Mouse (Mus musculus): ENCODE data around the gene Pkig. TPM values are rescaled to one million over a fixed set of nuclear protein-coding genes. Genes with fewer than 3 reads are reported as not detected.
"Not testable (repeated sequence)": the region's sequence is repeated elsewhere in the genome, so short reads cannot be mapped to it uniquely, and the experiment has no call there.

Gene Pkig
- polyA plus RNA-seq, 1 experiment from 2014 or later, result 124 TPM

DNA sequence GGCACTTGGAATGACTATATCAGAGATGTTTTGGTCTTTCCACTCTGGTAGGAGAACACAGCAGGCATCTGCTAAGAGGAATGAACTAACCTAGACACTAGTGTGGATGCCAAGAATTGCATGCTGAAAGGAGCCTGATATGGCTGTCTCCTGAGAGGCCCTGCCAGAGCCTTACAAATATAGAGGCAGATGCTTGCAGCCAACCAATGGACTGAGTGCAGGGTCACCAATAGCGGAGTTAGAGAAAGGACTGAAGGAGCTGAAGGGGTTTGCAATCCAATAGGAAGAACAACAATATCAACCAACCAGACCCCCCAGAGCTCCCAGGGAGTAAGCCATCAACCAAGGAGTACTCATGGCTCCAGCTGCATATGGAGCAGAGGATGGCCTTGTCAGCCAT is 30.2 kb downstream of the Pkig start:
- H3K4me2 ChIP-seq (replicated peaks); ATAC-seq; H3K27me3 ChIP-seq; H3K9me3 ChIP-seq; H3K4me3 ChIP-seq (replicated peaks); H3K9ac ChIP-seq (replicated peaks); H3K27ac ChIP-seq; H3K36me3 ChIP-seq: not testable (repeated sequence)
- WGBS, result 100% methylated on average over 1 of the region's 1 CpGs
- H3K4me1 ChIP-seq (replicated peaks), result peaks cover 28% of the 10 kb centered on the region

- no peak overlapping the region for H3K9ac ChIP-seq (replicated peaks)
- H3K27ac ChIP-seq, result peak overlapping the region; percentile 30; the same call in 1 of the 2 replicates
- WGBS, result 92% methylated on average over 3 of the region's 3 CpGs
Observed at GRCm38 (mm10) chr2:163689771-163690170, 31.6 kb downstream of the Pkig start.

GRCm38 (mm10) chr2:163690409-163691304 is 32.5 kb downstream of the Pkig start:
- H3K27ac ChIP-seq, result peak overlapping the region; percentile 53
- no peaks in the 10 kb centered on the region for H3K9me3 ChIP-seq
- 50% methylated on average over 8 of the region's 8 CpGs for WGBS
- H3K9ac ChIP-seq (replicated peaks), result 0 out of 2 replicates have a peak overlapping the region, but pooled peaks have one; percentile 32
- H3K4me2 ChIP-seq (replicated peaks), result no peak overlapping the region
- no peaks in the 10 kb centered on the region for H3K36me3 ChIP-seq
- peaks cover 32% of the 10 kb centered on the region for H3K4me1 ChIP-seq (replicated peaks)
- peak; percentile 62 for ATAC-seq
- no peak overlapping the region for H3K4me3 ChIP-seq (replicated peaks)
- no peaks in the 10 kb centered on the region for H3K27me3 ChIP-seq

More at GRCm38 (mm10) chr2:163689771-163690170, 31.6 kb downstream of the Pkig start:
- Histone ChIP-seq H3K4me2 (replicated peaks) (no peak overlapping the region), H3K9me3 (no peaks in the 10 kb centered on the region), H3K4me3 (replicated peaks) (no peak overlapping the region), H3K4me1 (replicated peaks) (peaks cover 36% of the 10 kb centered on the region), H3K36me3 (no peaks in the 10 kb centered on the region), H3K27me3 (no peaks in the 10 kb centered on the region)
- ATAC-seq, result no peak

DNA sequence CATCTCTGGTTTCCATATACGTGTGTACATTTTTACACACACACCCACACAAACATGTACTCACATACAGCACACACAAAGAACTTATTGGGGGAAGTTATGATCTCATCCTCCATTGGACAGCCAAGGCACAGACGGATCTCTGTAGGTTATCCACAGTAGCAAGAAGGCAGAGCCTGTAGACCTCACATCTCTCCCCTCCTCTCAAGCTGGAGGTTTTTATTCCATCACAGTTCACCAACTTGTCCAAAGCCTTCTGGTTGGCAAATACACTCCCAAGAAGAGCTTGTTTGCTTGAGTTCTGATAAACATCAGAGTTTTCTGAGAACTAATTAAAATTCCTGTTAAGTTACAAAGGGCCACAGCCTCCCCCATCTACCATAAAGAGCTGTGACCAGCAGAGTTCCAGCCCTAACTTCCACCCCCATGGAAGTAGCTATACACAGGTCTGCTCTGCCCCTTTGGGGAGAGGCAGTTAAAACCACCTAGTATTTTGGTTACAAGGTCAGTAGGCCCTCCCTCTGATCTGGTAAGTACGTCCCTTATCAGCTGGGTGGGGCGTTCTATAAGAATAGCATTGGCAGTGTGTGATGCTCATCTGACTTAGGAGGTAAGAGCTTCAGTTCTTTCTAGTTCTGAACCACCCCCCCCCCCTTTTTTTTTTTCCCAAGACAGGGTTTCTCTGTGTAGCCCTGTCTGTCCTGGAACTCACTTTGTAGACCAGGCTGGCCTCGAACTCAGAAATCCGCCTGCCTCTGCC is 33.8 kb downstream of the Pkig start:
- Histone ChIP-seq H3K36me3 (no peaks in the 10 kb centered on the region), H3K4me1 (replicated peaks) (peaks cover 42% of the 10 kb centered on the region), H3K9me3 (no peaks in the 10 kb centered on the region), H3K4me3 (replicated peaks) (no peak overlapping the region), H3K4me2 (replicated peaks) (no peak overlapping the region), H3K27me3 (no peaks in the 10 kb centered on the region), H3K27ac (no peak overlapping the region), H3K9ac (replicated peaks) (no peak overlapping the region)
- no peak for ATAC-seq
- WGBS, result 97% methylated on average over 6 of the region's 6 CpGs

- Histone ChIP-seq H3K27me3 (no peaks in the 10 kb centered on the region), H3K36me3 (no peaks in the 10 kb centered on the region), H3K4me1 (replicated peaks) (peaks cover 44% of the 10 kb centered on the region), H3K9me3 (no peaks in the 10 kb centered on the region), H3K4me3 (replicated peaks) (no peak overlapping the region), H3K27ac (no peak overlapping the region), H3K9ac (replicated peaks) (no peak overlapping the region), H3K4me2 (replicated peaks) (no peak overlapping the region)
- WGBS, result 88% methylated on average over 3 of the region's 3 CpGs
- ATAC-seq, result no peak
Observed at GRCm38 (mm10) chr2:163692873-163693612, 34.9 kb downstream of the Pkig start.

DNA sequence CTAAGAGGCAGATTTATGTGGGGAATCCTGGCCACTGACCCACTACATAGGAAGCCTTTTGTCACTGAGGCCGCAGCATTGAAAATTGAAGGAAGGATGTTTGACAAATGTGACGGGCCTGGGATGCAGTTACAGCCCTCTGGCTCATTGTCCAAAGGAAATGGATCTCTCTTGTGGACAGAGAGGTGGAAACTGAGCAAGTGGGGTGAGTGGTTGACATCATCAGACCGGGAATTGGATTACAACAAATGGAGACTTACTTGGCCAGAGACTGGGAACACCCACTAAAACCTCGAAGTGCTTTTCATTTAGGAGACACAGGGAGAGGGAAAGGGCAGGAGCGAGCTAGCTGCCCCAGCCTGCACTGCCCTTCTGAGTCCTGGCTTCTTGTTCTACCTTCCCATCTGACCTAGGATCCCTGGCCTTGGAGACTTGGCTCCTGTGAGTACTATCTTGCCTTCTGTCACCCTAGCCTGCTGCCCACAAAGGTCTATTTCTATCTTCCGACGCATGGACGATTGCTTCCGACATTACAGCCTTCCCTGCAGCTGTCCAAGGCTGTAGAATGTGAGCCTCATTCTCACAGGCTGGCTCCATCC is 35.6 kb downstream of the Pkig start:
- Histone ChIP-seq H3K27ac (no peak overlapping the region), H3K9me3 (no peaks in the 10 kb centered on the region), H3K4me3 (replicated peaks) (no peak overlapping the region), H3K4me2 (replicated peaks) (no peak overlapping the region), H3K9ac (replicated peaks) (no peak overlapping the region), H3K4me1 (replicated peaks) (peaks cover 46% of the 10 kb centered on the region), H3K27me3 (no peaks in the 10 kb centered on the region), H3K36me3 (no peaks in the 10 kb centered on the region)
- ATAC-seq, result no peak
- WGBS, result 76% methylated on average over 9 of the region's 9 CpGs

DNA sequence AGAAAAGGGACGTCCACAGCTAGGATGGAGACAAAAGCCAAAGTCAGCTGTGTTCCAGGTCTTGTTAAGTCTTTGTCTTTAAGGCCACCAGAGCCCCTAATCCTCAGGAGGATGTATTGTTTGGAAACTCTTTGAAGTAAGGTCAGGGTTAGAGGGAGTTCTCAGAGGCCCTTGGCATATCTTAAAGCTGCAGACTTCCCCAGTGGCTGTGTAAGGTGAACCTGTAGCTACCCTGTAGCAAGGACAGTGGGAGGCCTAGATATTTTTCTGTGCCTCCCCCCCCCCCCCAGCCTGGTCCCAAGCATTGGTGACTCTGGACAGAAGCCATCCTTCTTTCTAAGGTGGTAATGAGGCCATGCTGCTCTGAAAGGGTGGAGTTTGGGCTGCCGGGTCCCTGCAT is 38.6 kb downstream of the Pkig start:
- H3K9ac ChIP-seq (replicated peaks), result no peak overlapping the region
- no peaks in the 10 kb centered on the region for H3K36me3 ChIP-seq
- no peak for ATAC-seq
- no peak overlapping the region for H3K4me2 ChIP-seq (replicated peaks)
- 31% methylated on average over 2 of the region's 2 CpGs for WGBS
- H3K27me3 ChIP-seq, result no peaks in the 10 kb centered on the region
- no peaks in the 10 kb centered on the region for H3K9me3 ChIP-seq
- H3K4me1 ChIP-seq (replicated peaks), result peaks cover 22% of the 10 kb centered on the region
- no peak overlapping the region for H3K27ac ChIP-seq
- no peak overlapping the region for H3K4me3 ChIP-seq (replicated peaks)

DNA sequence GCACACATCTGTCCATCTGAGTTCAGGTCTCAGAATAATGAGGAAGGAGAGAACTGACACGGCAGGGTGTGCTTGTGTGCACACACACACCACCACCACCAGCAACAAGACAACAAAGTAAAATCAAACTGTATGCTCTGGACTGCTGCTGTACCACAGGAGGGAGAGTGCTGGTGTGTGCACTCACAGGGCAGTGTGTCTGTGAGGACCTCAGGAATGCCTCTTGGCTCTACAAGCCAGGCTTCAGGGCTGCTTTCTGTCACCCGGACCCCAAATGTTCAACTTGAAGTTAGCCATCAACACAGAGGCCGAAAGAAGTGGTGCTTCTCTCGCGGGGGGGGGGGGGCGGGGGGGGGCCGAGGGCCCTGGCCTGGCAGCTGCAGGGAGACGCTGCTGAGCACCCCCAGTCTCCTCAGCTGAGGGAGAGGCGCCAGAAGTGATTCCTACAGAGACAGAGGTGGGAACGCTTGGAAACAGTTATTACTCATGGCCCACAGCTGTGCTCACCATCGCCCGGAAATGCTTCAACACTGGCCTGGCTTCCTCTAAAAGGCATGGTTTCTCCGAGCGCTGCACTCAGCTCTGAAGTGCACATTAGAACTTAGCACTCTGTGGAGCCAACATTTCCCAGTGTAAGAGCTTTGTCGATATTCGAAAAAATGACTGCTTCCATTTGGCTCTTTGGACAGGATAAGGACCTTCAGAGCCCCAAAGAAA is 39.7 kb downstream of the Pkig start:
- Histone ChIP-seq H3K9me3 (no peaks in the 10 kb centered on the region), H3K4me2 (replicated peaks) (no peak overlapping the region), H3K9ac (replicated peaks) (no peak overlapping the region), H3K36me3 (no peaks in the 10 kb centered on the region), H3K4me1 (replicated peaks) (peaks cover 22% of the 10 kb centered on the region), H3K27me3 (no peaks in the 10 kb centered on the region), H3K27ac (no peak overlapping the region), H3K4me3 (replicated peaks) (no peak overlapping the region)
- 63% methylated on average over 16 of the region's 16 CpGs for WGBS
- ATAC-seq, result no peak

GRCm38 (mm10) chr2:163699078-163699780 is 41.0 kb downstream of the Pkig start:
- WGBS, result 89% methylated on average over 11 of the region's 11 CpGs
- ATAC-seq, result no peak

DNA sequence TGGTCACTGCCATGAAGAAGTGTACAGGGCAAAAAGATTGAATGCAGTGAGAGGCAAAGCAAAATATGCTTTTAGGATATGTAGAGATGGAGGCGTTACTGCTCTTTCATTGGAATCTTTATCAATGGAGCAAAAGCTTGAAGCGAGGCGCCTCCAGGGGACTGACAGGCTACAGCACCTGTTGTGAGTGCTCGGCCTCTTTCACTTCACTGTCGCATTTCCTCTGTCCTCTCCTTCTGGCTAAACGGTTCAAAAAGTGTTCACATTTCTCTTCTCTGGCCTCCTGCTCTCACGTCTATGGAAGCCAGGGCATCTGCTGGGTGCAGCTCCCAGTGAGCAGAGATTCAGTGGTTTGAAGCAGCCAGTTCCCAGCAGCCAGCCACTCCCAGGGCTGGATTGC is 44.2 kb downstream of the Pkig start:
- H3K4me2 ChIP-seq (replicated peaks), result no peak overlapping the region
- H3K9ac ChIP-seq (replicated peaks), result no peak overlapping the region
- H3K4me3 ChIP-seq (replicated peaks), result no peak overlapping the region
- H3K4me1 ChIP-seq (replicated peaks), result 0 out of 2 replicates have a peak, but pooled peaks cover 5% of the 10 kb centered on the region
- H3K9me3 ChIP-seq, result no peaks in the 10 kb centered on the region
- ATAC-seq, result no peak
- no peak overlapping the region for H3K27ac ChIP-seq
- WGBS, result 77% methylated on average over 7 of the region's 7 CpGs
- H3K27me3 ChIP-seq, result no peaks in the 10 kb centered on the region
- H3K36me3 ChIP-seq, result 0 out of 2 replicates have a peak, but pooled peaks cover 7% of the 10 kb centered on the region

More at GRCm38 (mm10) chr2:163699078-163699780, 41.0 kb downstream of the Pkig start:
- H3K9me3 ChIP-seq, result no peaks in the 10 kb centered on the region
- no peak overlapping the region for H3K9ac ChIP-seq (replicated peaks)
- H3K4me3 ChIP-seq (replicated peaks), result no peak overlapping the region
- H3K27ac ChIP-seq, result no peak overlapping the region
- peaks cover 17% of the 10 kb centered on the region for H3K4me1 ChIP-seq (replicated peaks)
- no peaks in the 10 kb centered on the region for H3K27me3 ChIP-seq
- H3K4me2 ChIP-seq (replicated peaks), result no peak overlapping the region
- no peaks in the 10 kb centered on the region for H3K36me3 ChIP-seq
